Mouse (Mus musculus): ENCODE measurements around the gene H2al1a.

DNA sequence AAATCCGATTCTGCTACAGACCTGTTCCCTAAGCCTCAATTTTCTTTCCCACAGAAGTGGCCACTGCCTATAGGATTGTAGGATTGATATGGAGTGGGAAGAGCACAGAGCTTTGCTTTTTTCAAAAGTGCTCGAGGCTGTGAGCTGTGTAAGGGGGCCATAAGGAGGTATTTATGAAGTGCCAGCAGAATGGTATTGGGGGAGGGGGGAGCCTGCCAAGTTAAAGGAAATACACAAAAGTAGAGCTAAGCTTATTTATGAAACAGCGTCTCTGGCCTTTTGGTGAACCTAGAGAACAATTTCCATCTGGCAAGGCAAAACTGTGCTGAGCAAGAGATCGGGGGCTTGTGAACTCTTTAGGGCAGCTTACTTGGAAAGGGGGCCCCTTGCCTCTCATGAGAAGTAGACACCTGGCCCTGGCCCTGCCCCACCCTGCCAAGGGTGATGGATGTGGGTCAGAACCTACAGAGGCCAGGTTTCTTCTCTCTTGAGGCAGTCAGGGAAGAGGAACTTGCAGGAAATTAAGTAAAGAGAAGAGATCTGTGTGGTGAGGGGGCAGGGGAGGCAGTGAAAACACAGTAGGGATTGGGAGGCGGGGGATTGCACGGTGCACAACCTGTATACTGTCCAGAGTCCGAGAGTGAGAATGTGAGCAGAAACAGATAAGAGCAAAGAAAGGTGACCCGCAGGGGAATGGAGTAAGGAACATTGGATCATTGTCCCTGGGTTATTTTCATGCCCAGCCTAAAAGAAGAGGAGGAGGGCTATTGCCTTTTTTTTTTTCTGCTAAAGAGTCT is 43.3 kb upstream of the H2al1a start:
- TF ChIP-seq RCOR1 (conservative IDR thresholded peaks at IDR 0.05; ENCODE audit: low read depth, low read length) (no peak), ZKSCAN1 (IDR thresholded peaks at IDR 0.05; ENCODE audit: borderline replicate concordance, low read depth, low read length) (no peak), SMC3 (IDR thresholded peaks at IDR 0.05; ENCODE audit: low read depth, low read length) (no peak), POLR2A (IDR thresholded peaks at IDR 0.05; ENCODE audit: low read depth, low read length) (no peak), ZNF384 (IDR thresholded peaks at IDR 0.05; ENCODE audit: low read depth, low read length) (no peak), EP300 (IDR thresholded peaks at IDR 0.05; ENCODE audit: low read length) (no peak), CTCF (conservative IDR thresholded peaks at IDR 0.05 in 1 of 2, IDR thresholded peaks at IDR 0.05 in 1 of 2; ENCODE audit: low read depth in 2 of 2, low read length in 2 of 2) (no peak), POLR2AphosphoS2 (IDR thresholded peaks at IDR 0.05; ENCODE audit: low read depth, low read length) (no peak)
